Mouse (Mus musculus): ENCODE data around the gene N4bp2l2.

N4bp2l2 gene

DNA sequence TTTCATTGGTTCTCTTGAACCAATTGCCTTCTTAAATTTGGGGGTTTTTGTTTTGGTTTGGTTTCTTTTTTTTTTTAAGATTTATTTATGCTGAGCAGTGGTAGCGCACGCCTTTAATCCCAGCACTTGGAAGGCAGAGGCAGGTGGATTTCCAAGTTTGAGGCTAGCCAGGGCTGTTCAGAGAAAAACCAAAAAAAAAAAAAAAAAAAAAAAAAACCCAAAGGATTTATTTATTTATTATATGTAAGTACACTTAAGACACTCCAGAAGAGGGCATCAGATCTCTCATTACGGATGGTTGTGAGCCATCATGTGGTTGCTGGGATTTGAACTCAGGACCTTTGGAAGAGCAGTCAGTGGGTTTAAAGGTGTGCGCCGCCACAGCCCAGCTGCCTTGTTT, 105.1 kb downstream of the N4bp2l2 start:
- no peak for DNase-seq

DNA sequence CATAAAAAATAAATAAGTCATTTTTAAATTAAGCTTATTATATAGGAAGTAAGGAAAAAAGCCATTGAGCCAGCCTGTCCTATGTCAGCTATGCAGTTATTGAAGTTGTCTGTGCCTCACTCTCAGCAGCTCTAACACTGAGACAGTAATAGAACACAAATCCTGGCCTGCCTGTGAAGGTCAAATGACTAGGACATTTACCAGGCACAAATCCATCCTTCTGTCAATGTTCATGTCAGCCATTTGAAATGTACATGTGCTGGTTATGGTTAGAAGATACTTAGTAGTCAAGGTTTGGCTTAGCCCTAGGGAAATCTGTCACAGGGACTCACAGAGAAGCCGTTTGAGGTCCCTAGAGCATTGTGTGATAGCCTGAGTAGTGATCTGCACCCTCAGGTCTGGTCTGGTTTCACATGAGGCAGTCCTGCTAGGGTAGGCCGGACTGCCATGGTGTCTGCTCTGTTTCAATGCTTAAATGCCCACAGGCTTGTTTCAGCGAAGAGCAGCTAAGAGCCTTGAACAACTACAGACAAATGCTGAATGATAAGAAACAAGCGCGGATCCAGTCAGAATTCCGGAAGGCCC, 106.4 kb downstream of the N4bp2l2 start:
- DNase-seq = no peak
